Mouse (Mus musculus): ENCODE data around the gene Dmrta2. TPM values are rescaled to one million over a fixed set of nuclear protein-coding genes. Genes with fewer than 3 reads are reported as not detected.

The Dmrta2 gene
- polyA plus RNA-seq (2015; fragmentation: Nextera tagmentation; extraction: Ambion mirVana): 1.2 and 2.0 TPM in 2 replicates

- H3K4me1 ChIP-seq (replicated peaks): peaks cover 45% of the 10 kb centered on the region
- peak within 1 kb of the TSS; percentile 61 for H3K4me2 ChIP-seq (replicated peaks)
- peak; percentile 93 for ATAC-seq
- H3K9ac ChIP-seq (replicated peaks): peak within 1 kb of the TSS; percentile 68
- H3K9me3 ChIP-seq: no peaks in the 10 kb centered on the region
- H3K27ac ChIP-seq: peak within 1 kb of the TSS; percentile 68
- under 1% methylated on average over 64 of the region's 64 CpGs for WGBS
- no peaks in the 10 kb centered on the region for H3K36me3 ChIP-seq
- peaks cover 99% of the 10 kb centered on the region for H3K27me3 ChIP-seq
- peak within 1 kb of the TSS; percentile 45 for H3K4me3 ChIP-seq (replicated peaks)
These were observed at the start of gene Dmrta2 for GRCm38 (mm10) chr4:109977148-109978067. TSS of gene Dmrta2 (plus strand) at chr4:109978053.

- WGBS: 95% methylated on average over 1 of the region's 1 CpGs
- no peaks in the 10 kb centered on the region for H3K36me3 ChIP-seq
- no peak overlapping the region for H3K9ac ChIP-seq (replicated peaks)
- no peak overlapping the region for H3K4me3 ChIP-seq (replicated peaks)
- ATAC-seq: no peak
- H3K4me1 ChIP-seq (replicated peaks): no peaks in the 10 kb centered on the region
- H3K4me2 ChIP-seq (replicated peaks): no peak overlapping the region
- no peaks in the 10 kb centered on the region for H3K27me3 ChIP-seq
- H3K9me3 ChIP-seq: no peaks in the 10 kb centered on the region
- H3K27ac ChIP-seq: no peak overlapping the region
These were observed 48.8 kb upstream of the Dmrta2 start for GRCm38 (mm10) chr4:109929058-109929457.

- no peak overlapping the region for H3K4me2 ChIP-seq (replicated peaks)
- H3K27me3 ChIP-seq: no peaks in the 10 kb centered on the region
- H3K27ac ChIP-seq: no peak overlapping the region
- ATAC-seq: no peak
- WGBS: 100% methylated on average over 1 of the region's 1 CpGs
- H3K36me3 ChIP-seq: peaks cover 2% of the 10 kb centered on the region
- no peak overlapping the region for H3K9ac ChIP-seq (replicated peaks)
- H3K9me3 ChIP-seq: no peaks in the 10 kb centered on the region
- H3K4me1 ChIP-seq (replicated peaks): no peaks in the 10 kb centered on the region
- H3K4me3 ChIP-seq (replicated peaks): no peak overlapping the region
These were observed 47.4 kb upstream of the Dmrta2 start for GRCm38 (mm10) chr4:109930445-109930844.

- WGBS: 95% methylated on average over 1 of the region's 1 CpGs
- Histone ChIP-seq H3K4me1 (replicated peaks) (no peaks in the 10 kb centered on the region), H3K4me2 (replicated peaks) (no peak overlapping the region), H3K27me3 (no peaks in the 10 kb centered on the region), H3K4me3 (replicated peaks) (no peak overlapping the region), H3K9ac (replicated peaks) (no peak overlapping the region), H3K27ac (no peak overlapping the region), H3K36me3 (peaks cover 3% of the 10 kb centered on the region), H3K9me3 (no peaks in the 10 kb centered on the region)
- ATAC-seq: no peak
These were observed 46.9 kb upstream of the Dmrta2 start for GRCm38 (mm10) chr4:109930935-109931334.

- Histone ChIP-seq H3K9ac (replicated peaks) (no peak overlapping the region), H3K27me3 (no peaks in the 10 kb centered on the region), H3K4me3 (replicated peaks) (no peak overlapping the region), H3K4me2 (replicated peaks) (no peak overlapping the region), H3K9me3 (no peaks in the 10 kb centered on the region), H3K27ac (no peak overlapping the region), H3K4me1 (replicated peaks) (no peaks in the 10 kb centered on the region), H3K36me3 (peaks cover 3% of the 10 kb centered on the region)
- no peak for ATAC-seq
- 93% methylated on average over 3 of the region's 3 CpGs for WGBS
These were observed 41.3 kb upstream of the Dmrta2 start for GRCm38 (mm10) chr4:109936557-109936956.

- Histone ChIP-seq H3K4me3 (replicated peaks) (no peak overlapping the region), H3K36me3 (peaks cover 7% of the 10 kb centered on the region), H3K4me2 (replicated peaks) (no peak overlapping the region), H3K9me3 (no peaks in the 10 kb centered on the region), H3K27me3 (no peaks in the 10 kb centered on the region), H3K9ac (replicated peaks) (no peak overlapping the region), H3K27ac (no peak overlapping the region), H3K4me1 (replicated peaks) (no peaks in the 10 kb centered on the region)
- no peak for ATAC-seq
These were observed 38.6 kb upstream of the Dmrta2 start for GRCm38 (mm10) chr4:109939291-109939690.

- no peak overlapping the region for H3K27ac ChIP-seq
- ATAC-seq: no peak
- peaks cover 4% of the 10 kb centered on the region; the same call in 1 of the 2 replicates for H3K36me3 ChIP-seq
- H3K4me1 ChIP-seq (replicated peaks): no peaks in the 10 kb centered on the region
- 100% methylated on average over 1 of the region's 1 CpGs for WGBS
- H3K4me3 ChIP-seq (replicated peaks): no peak overlapping the region
- H3K9ac ChIP-seq (replicated peaks): no peak overlapping the region
- no peak overlapping the region for H3K4me2 ChIP-seq (replicated peaks)
- no peaks in the 10 kb centered on the region for H3K9me3 ChIP-seq
- H3K27me3 ChIP-seq: no peaks in the 10 kb centered on the region
These were observed 32.3 kb upstream of the Dmrta2 start for GRCm38 (mm10) chr4:109945554-109945953.

GRCm38 (mm10) chr4:109949307-109949706, 28.5 kb upstream of the Dmrta2 start:
- H3K4me3 ChIP-seq (replicated peaks): no peak overlapping the region
- no peaks in the 10 kb centered on the region for H3K36me3 ChIP-seq
- H3K9me3 ChIP-seq: no peaks in the 10 kb centered on the region
- no peaks in the 10 kb centered on the region for H3K27me3 ChIP-seq
- WGBS: 97% methylated on average over 3 of the region's 3 CpGs
- H3K4me1 ChIP-seq (replicated peaks): no peaks in the 10 kb centered on the region
- no peak overlapping the region for H3K27ac ChIP-seq
- no peak overlapping the region for H3K4me2 ChIP-seq (replicated peaks)
- ATAC-seq: no peak
- no peak overlapping the region for H3K9ac ChIP-seq (replicated peaks)

- no peaks in the 10 kb centered on the region for H3K36me3 ChIP-seq
- H3K9me3 ChIP-seq: no peaks in the 10 kb centered on the region
- WGBS: 92% methylated on average over 1 of the region's 1 CpGs
- H3K27me3 ChIP-seq: no peaks in the 10 kb centered on the region
- H3K4me2 ChIP-seq (replicated peaks): no peak overlapping the region
- no peak overlapping the region for H3K9ac ChIP-seq (replicated peaks)
- H3K27ac ChIP-seq: no peak overlapping the region
- no peak overlapping the region for H3K4me3 ChIP-seq (replicated peaks)
- no peaks in the 10 kb centered on the region for H3K4me1 ChIP-seq (replicated peaks)
- ATAC-seq: no peak
These were observed 24.3 kb upstream of the Dmrta2 start for GRCm38 (mm10) chr4:109953509-109953908.

- H3K4me1 ChIP-seq (replicated peaks): no peaks in the 10 kb centered on the region
- H3K27ac ChIP-seq: no peak overlapping the region
- WGBS: 67% methylated on average over 5 of the region's 5 CpGs
- no peak overlapping the region for H3K4me3 ChIP-seq (replicated peaks)
- H3K36me3 ChIP-seq: peaks cover 20% of the 10 kb centered on the region
- H3K27me3 ChIP-seq: no peaks in the 10 kb centered on the region
- no peak; the same call in 1 of the 2 replicates for ATAC-seq
- H3K9me3 ChIP-seq: no peaks in the 10 kb centered on the region
- H3K4me2 ChIP-seq (replicated peaks): no peak overlapping the region
- no peak overlapping the region for H3K9ac ChIP-seq (replicated peaks)
These were observed 17.5 kb upstream of the Dmrta2 start for GRCm38 (mm10) chr4:109960201-109960935.

GRCm38 (mm10) chr4:109963570-109964279, 14.1 kb upstream of the Dmrta2 start:
- Histone ChIP-seq H3K27me3 (no peaks in the 10 kb centered on the region), H3K4me2 (replicated peaks) (no peak overlapping the region), H3K36me3 (peaks cover 20% of the 10 kb centered on the region), H3K4me3 (replicated peaks) (no peak overlapping the region), H3K27ac (no peak overlapping the region), H3K9me3 (no peaks in the 10 kb centered on the region), H3K4me1 (replicated peaks) (no peaks in the 10 kb centered on the region), H3K9ac (replicated peaks) (no peak overlapping the region)
- 92% methylated on average over 5 of the region's 5 CpGs for WGBS
- no peak for ATAC-seq

GRCm38 (mm10) chr4:109969561-109969960, 8.3 kb upstream of the Dmrta2 start:
- H3K4me1 ChIP-seq (replicated peaks): peaks cover 5% of the 10 kb centered on the region
- WGBS: 88% methylated on average over 5 of the region's 5 CpGs
- H3K9me3 ChIP-seq: no peaks in the 10 kb centered on the region
- H3K9ac ChIP-seq (replicated peaks): no peak overlapping the region
- no peak for ATAC-seq
- H3K36me3 ChIP-seq: no peaks in the 10 kb centered on the region
- peaks cover 52% of the 10 kb centered on the region for H3K27me3 ChIP-seq
- no peak overlapping the region for H3K4me2 ChIP-seq (replicated peaks)
- no peak overlapping the region for H3K27ac ChIP-seq
- no peak overlapping the region for H3K4me3 ChIP-seq (replicated peaks)

All from midbrain, embryonic 13.5 days (tissue).